Mouse (Mus musculus): Measurements from ENCODE around the gene 9230102O04Rik. TPM values are rescaled to one million over a fixed set of nuclear protein-coding genes. Genes with fewer than 3 reads are reported as not detected.

Gene 9230102O04Rik
- total RNA-seq, 2 experiments from 2014 or later: not detected

- no peak for DNase-seq (ENCODE audit: low spot score in 2 of 2)
Measured at GRCm38 (mm10) chr2:9886031-9886430, 3.3 kb downstream of the 9230102O04Rik start.

GRCm38 (mm10) chr2:9885217-9885770 lies 4.0 kb downstream of the 9230102O04Rik start:
- DNase-seq (ENCODE audit: low spot score in 2 of 2): no peak

- no peak for DNase-seq (ENCODE audit: low spot score in 2 of 2)
Measured at GRCm38 (mm10) chr2:9884533-9885216, 4.7 kb downstream of the 9230102O04Rik start.

- DNase-seq (ENCODE audit: low spot score in 2 of 2): no peak
Measured at GRCm38 (mm10) chr2:9883803-9884532, 5.4 kb downstream of the 9230102O04Rik start.

- no peak for DNase-seq (ENCODE audit: low spot score in 2 of 2)
Measured at GRCm38 (mm10) chr2:9882926-9883802, 6.2 kb downstream of the 9230102O04Rik start.

- no peak for DNase-seq (ENCODE audit: low spot score in 2 of 2)
Measured at GRCm38 (mm10) chr2:9882371-9882925, 6.9 kb downstream of the 9230102O04Rik start.

- no peak for DNase-seq (ENCODE audit: low spot score in 2 of 2)
Measured at GRCm38 (mm10) chr2:9881611-9882023, 7.7 kb downstream of the 9230102O04Rik start.

GRCm38 (mm10) chr2:9881051-9881591 lies 8.2 kb downstream of the 9230102O04Rik start, which contains the start of gene 4930412O13Rik:
Gene 4930412O13Rik, plus strand, starts transcription at chr2:9881252.
- DNase-seq (ENCODE audit: low spot score in 2 of 2): no peak

- no peak for DNase-seq (ENCODE audit: low spot score in 2 of 2)
Measured at GRCm38 (mm10) chr2:9880271-9880670, 9.1 kb downstream of the 9230102O04Rik start.

- DNase-seq (ENCODE audit: low spot score in 2 of 2): peak; percentile 42 to 67
Measured at GRCm38 (mm10) chr2:9879493-9879892, 9.8 kb downstream of the 9230102O04Rik start.

GRCm38 (mm10) chr2:9879092-9879491 lies 10.2 kb downstream of the 9230102O04Rik start:
- DNase-seq (ENCODE audit: low spot score in 2 of 2): no peak

GRCm38 (mm10) chr2:9878564-9879081 lies 10.7 kb downstream of the 9230102O04Rik start:
- no peak for DNase-seq (ENCODE audit: low spot score in 2 of 2)

GRCm38 (mm10) chr2:9877966-9878563 lies 11.3 kb downstream of the 9230102O04Rik start:
- DNase-seq (ENCODE audit: low spot score in 2 of 2): no peak

- no peak for DNase-seq (ENCODE audit: low spot score in 2 of 2)
Measured at GRCm38 (mm10) chr2:9877326-9877690, 12.0 kb downstream of the 9230102O04Rik start.

- DNase-seq (ENCODE audit: low spot score in 2 of 2): no peak
Measured at GRCm38 (mm10) chr2:9876621-9877325, 12.6 kb downstream of the 9230102O04Rik start.

- DNase-seq (ENCODE audit: low spot score in 2 of 2): no peak
Measured at GRCm38 (mm10) chr2:9875676-9876357, 13.5 kb downstream of the 9230102O04Rik start.

- no peak for DNase-seq (ENCODE audit: low spot score in 2 of 2)
Measured at GRCm38 (mm10) chr2:9875220-9875619, 14.1 kb downstream of the 9230102O04Rik start.

GRCm38 (mm10) chr2:9874467-9875219 lies 14.7 kb downstream of the 9230102O04Rik start:
- DNase-seq (ENCODE audit: low spot score in 2 of 2): no peak
